Mouse (Mus musculus): ENCODE measurements around the gene Csrnp1.

GRCm38 (mm10) chr9:120013251-120013820 is 28.9 kb upstream of the Csrnp1 start:
- TF ChIP-seq MYOG (IDR thresholded peaks at IDR 0.05; ENCODE audit: control insufficient read depth in 1 of 3, insufficient read depth in 1 of 3, insufficient read length in 2 of 3, low read depth in 2 of 3) (no peak), POLR2A (IDR thresholded peaks at IDR 0.05; ENCODE audit: insufficient read length, low read depth) (peak; percentile 6), TCF12 (IDR thresholded peaks at IDR 0.05; ENCODE audit: insufficient read depth, poor library complexity, severe bottlenecking) (no peak), MAX (IDR thresholded peaks at IDR 0.05; ENCODE audit: low read depth) (no peak), USF1 (IDR thresholded peaks at IDR 0.05; ENCODE audit: low read depth) (no peak)
